Mouse (Mus musculus) liver, embryonic 14.5 days (tissue): Measurements from ENCODE around the gene Zbtb38.

Source experiments
- CTCF ChIP-seq: IDR thresholded peaks from 2 replicates; pipeline ENCODE4 v1.5.1; 2016; ENCODE audit warnings: antibody characterized with exemption, low read depth, control low read depth
- EP300 ChIP-seq: IDR thresholded peaks from 2 replicates; pipeline ENCODE4 v1.6.1; 2016; ENCODE audit warnings: antibody characterized with exemption, low read depth

DNA sequence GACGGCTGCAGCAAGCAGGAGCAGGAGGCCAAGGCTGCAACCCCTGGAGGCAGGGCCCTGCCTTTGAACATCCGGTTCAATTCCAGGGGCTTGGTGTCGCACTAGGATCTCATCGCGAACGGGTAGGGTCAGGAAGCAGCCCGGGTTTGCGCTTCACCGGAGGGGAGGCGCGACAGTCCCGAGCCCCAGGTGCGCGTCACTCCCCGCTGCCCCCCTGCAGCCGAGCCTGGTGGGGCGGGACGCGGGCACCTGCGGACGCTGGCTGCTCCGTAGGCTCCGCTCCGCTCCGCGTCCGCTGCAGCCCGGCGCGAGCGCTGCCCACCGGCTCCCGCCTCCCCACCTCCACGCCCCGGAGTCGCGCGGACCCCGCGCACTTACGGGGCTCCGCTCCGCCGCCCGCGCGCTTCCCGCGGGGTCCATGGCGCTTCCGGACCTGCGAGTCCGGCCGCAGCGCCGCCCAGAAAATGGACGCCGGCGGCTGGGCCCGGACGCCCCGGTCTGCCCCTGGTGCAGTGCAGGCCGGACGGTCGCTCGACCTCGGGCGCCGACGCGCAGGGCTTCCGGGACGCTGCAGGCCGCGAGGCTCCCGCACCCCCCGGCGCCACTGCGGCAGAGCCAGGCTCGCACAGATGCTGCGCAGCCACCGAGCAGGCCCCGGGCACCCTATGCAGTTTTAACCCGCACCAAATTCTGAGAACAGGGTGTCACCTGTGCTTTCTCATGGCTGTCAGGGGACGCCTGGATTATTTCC is 33.0 kb downstream of the Zbtb38 start:
- 0 out of 2 replicates have a peak, but pooled peaks have one; percentile 8 for TF ChIP-seq CTCF
- TF ChIP-seq EP300: no peak
